ENCODE assay signal across 9 mouse cellular contexts in genomic region chr19:46530449-46530990, GRCm38 (mm10). TPM values are rescaled to one million over a fixed set of nuclear protein-coding genes. Genes with fewer than 3 reads are reported as not detected.
DNase-seq lines count a peak whose midpoint lies in the region; ATAC-seq and TF ChIP-seq lines count a peak whose summit lies in the region.
"Had no signal": no experiment of that assay in that cellular context is flagged by ENCODE, and none has a peak within 500 bp of the region (broad histone marks: within the 10 kb centered on the region; RNA-seq: fewer than 3 reads in every experiment).

No protein-coding gene starts in this region.

- no peak; the same call in 1 of the 2 replicates for TF ChIP-seq CTCF in left cerebral cortex, adult 2 months (IDR thresholded peaks at IDR 0.05)

- no peak for ATAC-seq in embryonic facial prominence, embryonic 15.5 days (ENCODE audit: insufficient number of reproducible peaks, low FRiP score, low TSS enrichment, low read depth)
- no peak for ATAC-seq in intestine, embryonic 16.5 days
- ATAC-seq in cerebellum, adult (ENCODE audit: insufficient number of reproducible peaks, low FRiP score, low TSS enrichment), result no peak

- intact Hi-C loops in left cerebral cortex, adult 2 months (cut with DNase I), result no loop called here

- H3K4me3 ChIP-seq in left cerebral cortex, adult 2 months, result no peak overlapping the region
- H3K4me3 ChIP-seq in embryonic facial prominence, embryonic 15.5 days (replicated peaks), result no peak overlapping the region
- no peak overlapping the region for H3K4me3 ChIP-seq in intestine, embryonic 16.5 days (ENCODE audit: low read length)
- H3K4me3 ChIP-seq in myocyte, result no peak overlapping the region
- H3K4me3 ChIP-seq: liver, embryonic 15.5 days had no signal

- no peak overlapping the region for H3ac ChIP-seq in myocyte (ENCODE audit: control insufficient read depth, insufficient read length)

- peaks cover 79% of the 10 kb centered on the region for H3K4me1 ChIP-seq in embryonic facial prominence, embryonic 15.5 days
- peaks cover 64% of the 10 kb centered on the region for H3K4me1 ChIP-seq in intestine, embryonic 16.5 days (ENCODE audit: control insufficient read depth, insufficient read depth, low read length)

- H3K9ac ChIP-seq in embryonic facial prominence, embryonic 15.5 days, result no peak overlapping the region
- no peak overlapping the region; the same call in 1 of the 2 replicates for H3K9ac ChIP-seq in intestine, embryonic 16.5 days (ENCODE audit: low read depth, low read length)
- H3K9ac ChIP-seq: liver, embryonic 15.5 days had no signal

- no peak for DNase-seq in left cerebral cortex, adult 2 months (ENCODE audit: extremely low spot score in 1 of 2, low spot score in 2 of 2)
- no peak for DNase-seq in left cerebral cortex, adult 11 months (ENCODE audit: low spot score)
- no peak for DNase-seq in spleen, adult 18-20 months
- no peak for DNase-seq in cerebellum, adult 11 months

- no peaks in the 10 kb centered on the region for H3K27me3 ChIP-seq in embryonic facial prominence, embryonic 15.5 days
- no peaks in the 10 kb centered on the region for H3K27me3 ChIP-seq in intestine, embryonic 16.5 days (replicated peaks; ENCODE audit: control insufficient read depth, insufficient read depth, low read length)
- H3K27me3 ChIP-seq in myocyte (ENCODE audit: control insufficient read depth, insufficient read depth, insufficient read length), result no peaks in the 10 kb centered on the region

- no peak for TF ChIP-seq POLR2A in myocyte (IDR thresholded peaks at IDR 0.05; ENCODE audit: insufficient read length, low read depth)

- H3K4me2 ChIP-seq in embryonic facial prominence, embryonic 15.5 days (replicated peaks), result peak overlapping the region; percentile 19; the same call in 1 of the 2 replicates
- no peak overlapping the region for H3K4me2 ChIP-seq in intestine, embryonic 16.5 days (ENCODE audit: low read depth, low read length)
- peak overlapping the region; percentile 86 for H3K4me2 ChIP-seq in myocyte (ENCODE audit: low read depth)

- WGBS in embryonic facial prominence, embryonic 15.5 days, result 17% methylated on average over 8 of the region's 8 CpGs
- 42% methylated on average over 8 of the region's 8 CpGs for WGBS in intestine, embryonic 16.5 days

- H3K9me3 ChIP-seq in embryonic facial prominence, embryonic 15.5 days (replicated peaks), result no peaks in the 10 kb centered on the region
- no peaks in the 10 kb centered on the region for H3K9me3 ChIP-seq in intestine, embryonic 16.5 days (ENCODE audit: control insufficient read depth, low read length)
- H3K9me3 ChIP-seq: liver, embryonic 15.5 days had no signal

- no peaks in the 10 kb centered on the region for H3K79me2 ChIP-seq in myocyte (ENCODE audit: control insufficient read depth, insufficient read depth)

- H3K27ac ChIP-seq in left cerebral cortex, adult 2 months, result peak overlapping the region; percentile 88
- peak overlapping the region; percentile 83 for H3K27ac ChIP-seq in embryonic facial prominence, embryonic 15.5 days (replicated peaks)
- H3K27ac ChIP-seq in intestine, embryonic 16.5 days (ENCODE audit: low read length), result peak overlapping the region; percentile 21; the same call in 1 of the 2 replicates

- H3K36me3 ChIP-seq in embryonic facial prominence, embryonic 15.5 days, result no peaks in the 10 kb centered on the region; the same call in 1 of the 2 replicates
- no peaks in the 10 kb centered on the region for H3K36me3 ChIP-seq in intestine, embryonic 16.5 days (ENCODE audit: control insufficient read depth, insufficient read depth, low read length)
- no peaks in the 10 kb centered on the region for H3K36me3 ChIP-seq in myocyte (ENCODE audit: control insufficient read depth, insufficient read depth)
- H3K36me3 ChIP-seq: liver, embryonic 15.5 days had no signal

TF ChIP-seq in myocyte, 11 proteins besides CTCF, POLR2A, EP300 and RAD21:
- TF ChIP-seq TCF12 (IDR thresholded peaks at IDR 0.05; ENCODE audit: insufficient read depth, poor library complexity, severe bottlenecking) (no peak), MAX (IDR thresholded peaks at IDR 0.05; ENCODE audit: low read depth) (no peak), POLR2AphosphoS2 (IDR thresholded peaks at IDR 0.05; ENCODE audit: insufficient read length, low read depth) (no peak), MYOG (IDR thresholded peaks at IDR 0.05; ENCODE audit: control insufficient read depth in 1 of 3, insufficient read depth in 1 of 3, insufficient read length in 2 of 3, low read depth in 2 of 3) (no peak), SRF (IDR thresholded peaks at IDR 0.05; ENCODE audit: control insufficient read depth, insufficient read length, low read depth) (no peak)
TF ChIP-seq in myocyte: peak in this region for 0.

RNA-seq across cellular contexts. Expression of gene Trim8, which starts 29.0 kb away (rescaled TPM):
- total RNA-seq in left cerebral cortex, adult 2 months (2021), result 100 to 1,000 TPM; 114 to 121 TPM
- polyA plus RNA-seq in embryonic facial prominence, embryonic 15.5 days (2015; fragmentation: Nextera tagmentation; extraction: Ambion mirVana), result 20.7 and 21.7 TPM in 2 replicates
- polyA plus RNA-seq in intestine, embryonic 16.5 days (2015; fragmentation: Nextera tagmentation; extraction: Ambion mirVana), result 10.1 and 13.7 TPM in 2 replicates
- 42.3 TPM for polyA plus RNA-seq in myocyte (2012; fragmentation: generic; extraction: Trizol)

RNA-seq across cellular contexts. Expression of gene Arl3, which starts 42.5 kb away (rescaled TPM):
- total RNA-seq in left cerebral cortex, adult 2 months (2021), result 100 to 1,000 TPM; 120 to 129 TPM
- 149 TPM in 2 replicates for polyA plus RNA-seq in embryonic facial prominence, embryonic 15.5 days (2015; fragmentation: Nextera tagmentation; extraction: Ambion mirVana)
- 53.9 and 64.5 TPM in 2 replicates for polyA plus RNA-seq in intestine, embryonic 16.5 days (2015; fragmentation: Nextera tagmentation; extraction: Ambion mirVana)
- polyA plus RNA-seq in myocyte (2012; fragmentation: generic; extraction: Trizol), result 81.9 TPM

RNA-seq across cellular contexts. Expression of gene Sfxn2, which starts 42.6 kb away (rescaled TPM):
- 1 to 10 TPM; 4.6 to 7.4 TPM for total RNA-seq in left cerebral cortex, adult 2 months (2021)
- 21.8 and 21.9 TPM in 2 replicates for polyA plus RNA-seq in embryonic facial prominence, embryonic 15.5 days (2015; fragmentation: Nextera tagmentation; extraction: Ambion mirVana)
- polyA plus RNA-seq in intestine, embryonic 16.5 days (2015; fragmentation: Nextera tagmentation; extraction: Ambion mirVana), result 16.7 and 18.1 TPM in 2 replicates
- 0.62 TPM for polyA plus RNA-seq in myocyte (2012; fragmentation: generic; extraction: Trizol)

Comparison
In these comparisons a context has a peak if more than half of its experiments do, and no peak if none do; other contexts are left out.
1. H3K27ac ChIP-seq: peak in every context shown above with its lines; median percentile 88 in left cerebral cortex, adult 2 months; 83 in embryonic facial prominence, embryonic 15.5 days; 21 in intestine, embryonic 16.5 days.
2. RNA of gene Sfxn2, which starts 42.6 kb away (polyA plus RNA-seq): 21.8 to 21.9 TPM in embryonic facial prominence, embryonic 15.5 days and 16.7 to 18.1 TPM in intestine, embryonic 16.5 days; 0.62 TPM in myocyte (single experiment); every median in the first group is over 10 times any median in the second.